Mouse (Mus musculus): ENCODE results near the gene Nuak2. TPM values are rescaled to one million over a fixed set of nuclear protein-coding genes. Genes with fewer than 3 reads are reported as not detected.
"Not testable (repeated sequence)": the region's sequence is repeated elsewhere in the genome, so short reads cannot be mapped to it uniquely, and the experiment has no call there.

The Nuak2 gene
- total and polyA plus RNA-seq, 2 experiments from 2014 or later, result 4.4 to 6.8 TPM

DNA sequence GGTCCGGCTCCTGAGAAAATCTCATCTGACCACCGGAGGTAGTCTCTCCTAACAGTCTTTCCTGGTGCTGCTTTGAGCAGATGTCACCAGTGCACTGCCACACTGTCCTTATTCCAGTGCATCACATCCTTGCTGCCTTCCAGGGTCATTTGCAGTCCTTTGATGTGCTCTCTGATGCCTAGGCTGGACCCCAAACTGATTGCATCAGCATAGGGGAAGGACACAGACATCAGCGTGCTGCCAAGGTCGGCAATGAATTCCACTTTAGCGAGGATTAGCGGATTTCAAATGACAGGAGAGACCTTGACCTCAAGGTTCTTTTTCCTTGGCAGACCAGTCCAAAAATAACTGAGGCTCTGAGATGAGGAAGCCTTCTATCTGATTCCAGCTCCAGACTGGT lies 38.8 kb upstream of the Nuak2 start:
- 81% methylated on average over 6 of the region's 6 CpGs for WGBS

DNA sequence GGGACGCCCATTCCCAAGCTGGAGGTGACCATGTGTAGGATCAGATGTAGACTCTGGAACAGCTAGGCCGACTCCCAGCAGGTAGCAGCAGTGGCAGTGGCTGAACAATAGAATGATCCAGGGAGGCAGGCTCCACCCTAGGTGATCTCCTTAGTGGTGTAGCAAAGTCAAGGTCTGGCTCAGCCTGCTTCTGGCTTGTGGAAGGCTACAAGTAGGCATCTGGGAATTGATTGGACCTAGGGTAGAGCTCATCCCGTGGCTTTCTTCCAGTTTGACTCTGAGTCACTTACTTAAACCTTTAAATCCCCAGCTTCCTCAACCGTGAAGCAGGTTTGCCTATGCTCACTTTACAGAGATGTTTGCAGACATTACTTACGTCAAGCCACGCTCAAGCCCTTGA lies 35.3 kb upstream of the Nuak2 start:
- H3K9ac ChIP-seq; H3K4me3 ChIP-seq (ENCODE audit: low read depth, low read length); H3K27ac ChIP-seq (ENCODE audit: low read depth, low read length); H3K27me3 ChIP-seq (ENCODE audit: insufficient read depth, low read length); H3K4me2 ChIP-seq (ENCODE audit: low read depth); H3K9me3 ChIP-seq (ENCODE audit: low read length); DNase-seq; ATAC-seq; H3K4me1 ChIP-seq (ENCODE audit: insufficient read depth); H3K36me3 ChIP-seq (ENCODE audit: insufficient read depth): not testable (repeated sequence)
- WGBS, result 82% methylated on average over 6 of the region's 6 CpGs

More for the DNA sequence above, 38.8 kb upstream of the Nuak2 start:
- no peak for ATAC-seq
- H3K9ac ChIP-seq, result no peak overlapping the region
- TF ChIP-seq CTCF (IDR thresholded peaks at IDR 0.05; ENCODE audit: low read depth), result no peak
- no peaks in the 10 kb centered on the region for H3K36me3 ChIP-seq (ENCODE audit: insufficient read depth)
- no peak overlapping the region for H3K27ac ChIP-seq (ENCODE audit: low read depth, low read length)
- no peak overlapping the region for H3K4me2 ChIP-seq (ENCODE audit: low read depth)
- H3K9me3 ChIP-seq (ENCODE audit: low read length), result no peaks in the 10 kb centered on the region
- no peaks in the 10 kb centered on the region for H3K27me3 ChIP-seq (ENCODE audit: insufficient read depth, low read length)
- no peak for DNase-seq
- no peaks in the 10 kb centered on the region for H3K4me1 ChIP-seq (ENCODE audit: insufficient read depth)
- H3K4me3 ChIP-seq (ENCODE audit: low read depth, low read length), result no peak overlapping the region

DNA sequence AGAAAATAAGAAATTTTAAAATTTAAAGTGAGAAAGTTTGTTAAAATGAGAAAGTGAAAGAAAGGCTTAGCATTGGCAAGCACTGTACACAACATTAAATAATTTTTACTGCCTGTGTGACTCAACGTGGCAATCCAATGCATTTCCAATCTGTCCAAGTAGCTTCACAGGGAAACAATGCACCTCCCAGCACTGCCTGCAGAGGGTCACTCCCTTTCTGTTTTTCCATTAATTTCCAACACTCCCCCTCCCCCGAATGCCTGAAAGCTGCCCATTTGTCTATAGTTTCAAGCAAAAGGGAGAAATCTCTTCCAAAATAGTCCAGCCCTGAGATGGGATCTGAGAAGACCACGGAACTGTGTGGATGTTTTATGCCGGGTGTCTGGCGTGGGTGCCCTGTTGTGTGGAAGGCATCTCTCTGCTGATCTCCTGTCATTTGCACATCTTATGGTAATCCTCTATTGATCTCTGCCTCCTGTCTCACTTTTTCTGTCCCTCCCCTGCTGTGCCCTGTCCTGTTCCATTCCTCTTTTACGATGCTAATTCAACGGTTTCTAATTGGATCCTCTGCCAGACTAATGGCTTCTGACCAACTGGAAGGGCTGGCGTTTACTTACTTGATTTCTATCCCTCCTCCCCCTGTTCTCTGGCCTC lies 34.3 kb upstream of the Nuak2 start:
- no peaks in the 10 kb centered on the region for H3K27me3 ChIP-seq (ENCODE audit: insufficient read depth, low read length)

DNA sequence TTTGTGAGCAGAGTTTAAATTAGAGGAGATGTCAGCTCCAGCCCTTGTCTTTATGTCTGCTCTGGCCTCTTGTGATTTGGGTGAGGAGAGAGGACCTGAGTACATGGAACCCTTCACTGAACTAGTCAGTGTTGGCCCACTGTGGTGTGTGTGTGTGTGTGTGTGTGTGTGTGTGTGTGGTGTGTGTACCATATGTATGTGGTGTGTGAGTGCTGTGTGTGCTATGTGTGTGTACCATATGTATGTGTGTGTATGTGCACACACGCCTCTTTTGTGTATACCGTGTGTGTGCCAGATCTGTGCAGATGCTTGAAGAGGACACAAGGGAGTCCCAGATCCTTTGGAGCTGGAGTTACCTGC lies 33.8 kb upstream of the Nuak2 start:
- ATAC-seq (no peak), DNase-seq (no peak)
- no peak overlapping the region for H3K4me2 ChIP-seq (ENCODE audit: low read depth)
- no peak for TF ChIP-seq CTCF (IDR thresholded peaks at IDR 0.05; ENCODE audit: low read depth)
- H3K27me3 ChIP-seq (ENCODE audit: insufficient read depth, low read length), result no peaks in the 10 kb centered on the region
- no peaks in the 10 kb centered on the region for H3K36me3 ChIP-seq (ENCODE audit: insufficient read depth)
- 66% methylated on average over 2 of the region's 2 CpGs for WGBS
- no peaks in the 10 kb centered on the region for H3K4me1 ChIP-seq (ENCODE audit: insufficient read depth)
- H3K9ac ChIP-seq, result no peak overlapping the region
- no peak overlapping the region for H3K27ac ChIP-seq (ENCODE audit: low read depth, low read length)
- no peak overlapping the region for H3K4me3 ChIP-seq (ENCODE audit: low read depth, low read length)
- H3K9me3 ChIP-seq (ENCODE audit: low read length), result no peaks in the 10 kb centered on the region

More for the DNA sequence above, 34.3 kb upstream of the Nuak2 start:
- 0 out of 2 replicates have a peak, but pooled peaks have one; percentile 11 for TF ChIP-seq CTCF (IDR thresholded peaks at IDR 0.05; ENCODE audit: low read depth)
- WGBS, result 10% methylated on average over 8 of the region's 8 CpGs
- H3K4me2 ChIP-seq (ENCODE audit: low read depth), result no peak overlapping the region
- DNase-seq (peak; percentile 50), ATAC-seq (no peak)
- H3K9ac ChIP-seq, result no peak overlapping the region
- H3K4me3 ChIP-seq (ENCODE audit: low read depth, low read length), result no peak overlapping the region
- H3K36me3 ChIP-seq (ENCODE audit: insufficient read depth), result no peaks in the 10 kb centered on the region
- no peaks in the 10 kb centered on the region for H3K4me1 ChIP-seq (ENCODE audit: insufficient read depth)
- H3K9me3 ChIP-seq (ENCODE audit: low read length), result no peaks in the 10 kb centered on the region
- H3K27ac ChIP-seq (ENCODE audit: low read depth, low read length), result no peak overlapping the region

DNA sequence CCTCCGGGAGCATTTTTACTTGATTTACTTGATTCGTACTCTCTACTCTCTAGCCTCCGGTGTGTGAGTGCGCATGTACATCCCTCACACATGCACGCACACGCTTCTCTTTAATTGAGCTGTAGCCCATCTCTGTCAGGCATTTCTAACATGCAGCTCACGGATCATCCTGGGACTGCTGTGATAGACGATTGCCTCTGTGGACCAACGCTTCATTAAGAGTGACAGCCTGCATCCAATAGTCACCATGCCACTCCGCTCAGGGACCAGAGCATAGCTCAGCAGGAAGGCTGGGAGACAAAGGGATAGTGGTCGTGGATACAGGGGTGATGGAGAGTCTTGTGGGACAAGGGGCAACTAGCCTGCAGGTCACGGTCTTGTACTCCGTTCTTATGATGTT lies 32.9 kb upstream of the Nuak2 start:
- Histone ChIP-seq H3K4me2 (ENCODE audit: low read depth) (no peak overlapping the region), H3K36me3 (ENCODE audit: insufficient read depth) (no peaks in the 10 kb centered on the region), H3K4me1 (ENCODE audit: insufficient read depth) (no peaks in the 10 kb centered on the region), H3K27me3 (ENCODE audit: insufficient read depth, low read length) (no peaks in the 10 kb centered on the region), H3K9ac (no peak overlapping the region), H3K4me3 (ENCODE audit: low read depth, low read length) (no peak overlapping the region), H3K27ac (ENCODE audit: low read depth, low read length) (no peak overlapping the region), H3K9me3 (ENCODE audit: low read length) (no peaks in the 10 kb centered on the region)
- ATAC-seq, result no peak
- 54% methylated on average over 13 of the region's 13 CpGs for WGBS
- TF ChIP-seq CTCF (IDR thresholded peaks at IDR 0.05; ENCODE audit: low read depth), result no peak
- DNase-seq, result no peak

DNA sequence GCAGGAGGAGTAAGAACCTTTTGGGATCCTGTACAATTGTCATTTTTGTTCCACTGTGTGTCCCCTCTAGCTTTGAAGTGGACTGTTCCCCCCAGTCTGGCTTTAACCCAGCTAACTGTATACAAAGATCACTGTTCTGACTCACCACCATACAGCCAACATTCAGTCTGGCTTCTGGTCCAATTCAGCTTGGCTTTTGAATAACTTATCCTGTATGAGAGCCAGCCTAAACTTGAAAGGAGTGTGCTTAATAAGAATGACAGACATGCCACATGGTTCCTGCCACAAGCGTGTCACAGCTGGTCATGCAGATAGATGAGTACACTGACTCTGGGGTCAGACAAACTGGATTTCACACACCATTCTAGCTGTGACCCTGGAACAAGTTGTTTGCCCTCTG lies 29.2 kb upstream of the Nuak2 start:
- Histone ChIP-seq H3K27ac (ENCODE audit: low read depth, low read length) (no peak overlapping the region), H3K27me3 (ENCODE audit: insufficient read depth, low read length) (no peaks in the 10 kb centered on the region), H3K9ac (no peak overlapping the region), H3K36me3 (ENCODE audit: insufficient read depth) (no peaks in the 10 kb centered on the region), H3K4me1 (ENCODE audit: insufficient read depth) (no peaks in the 10 kb centered on the region), H3K4me3 (ENCODE audit: low read depth, low read length) (no peak overlapping the region), H3K4me2 (ENCODE audit: low read depth) (no peak overlapping the region), H3K9me3 (ENCODE audit: low read length) (no peaks in the 10 kb centered on the region)
- 64% methylated on average over 1 of the region's 1 CpGs for WGBS
- ATAC-seq (no peak), DNase-seq (no peak)
- TF ChIP-seq CTCF (IDR thresholded peaks at IDR 0.05; ENCODE audit: low read depth), result no peak

DNA sequence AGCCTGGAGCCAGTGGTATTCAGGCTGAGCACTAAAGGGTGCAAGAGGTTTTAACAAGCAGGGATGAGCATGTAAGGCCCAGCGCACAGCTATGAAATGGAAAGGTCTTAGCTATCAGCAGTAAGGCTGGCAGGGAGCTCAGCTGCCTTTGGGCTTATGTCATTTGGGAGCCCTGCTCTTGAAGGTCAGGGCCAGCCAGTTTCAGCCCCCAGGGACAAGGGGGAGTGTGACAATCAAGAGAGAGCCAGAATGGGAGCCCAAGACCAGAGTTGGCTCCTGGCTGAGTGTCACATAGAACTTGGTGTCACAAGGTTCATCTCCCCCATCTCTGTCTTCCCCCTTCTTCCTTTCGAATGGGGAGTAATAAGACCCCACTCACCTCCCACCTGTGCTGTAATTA lies 28.5 kb upstream of the Nuak2 start:
- Histone ChIP-seq H3K4me1 (ENCODE audit: insufficient read depth) (peaks cover 3% of the 10 kb centered on the region; the same call in 1 of the 2 replicates), H3K9ac (no peak overlapping the region), H3K27me3 (ENCODE audit: insufficient read depth, low read length) (no peaks in the 10 kb centered on the region), H3K4me3 (ENCODE audit: low read depth, low read length) (no peak overlapping the region), H3K4me2 (ENCODE audit: low read depth) (no peak overlapping the region), H3K27ac (ENCODE audit: low read depth, low read length) (no peak overlapping the region), H3K9me3 (ENCODE audit: low read length) (no peaks in the 10 kb centered on the region), H3K36me3 (ENCODE audit: insufficient read depth) (no peaks in the 10 kb centered on the region)
- ATAC-seq (no peak), DNase-seq (no peak)
- TF ChIP-seq CTCF (IDR thresholded peaks at IDR 0.05; ENCODE audit: low read depth), result no peak
- 58% methylated on average over 2 of the region's 2 CpGs for WGBS
